8 mouse cellular contexts compared by ENCODE assay signal in genomic region chr6:94499897-94500623, GRCm38 (mm10). TPM values are rescaled to one million over a fixed set of nuclear protein-coding genes. Genes with fewer than 3 reads are reported as not detected.
DNase-seq lines count a peak whose midpoint lies in the region; ATAC-seq and TF ChIP-seq lines count a peak whose summit lies in the region.

TSS of gene Slc25a26 (plus strand) at chr6:94500331.

- peaks cover 0 to 7% of the 10 kb centered on the region in 2 experiments for H3K36me3 ChIP-seq in CH12.LX (replicated peaks in 1 of 2; ENCODE audit: control insufficient read depth in 1 of 2, insufficient read depth in 1 of 2, low read length in 1 of 2)
- H3K36me3 ChIP-seq in forebrain, embryonic 12.5 days (replicated peaks) = no peaks in the 10 kb centered on the region
- H3K36me3 ChIP-seq in heart, postnatal 0 days (replicated peaks; ENCODE audit: control insufficient read depth, insufficient read depth, low read length) = no peaks in the 10 kb centered on the region
- H3K36me3 ChIP-seq in liver, embryonic 16.5 days (ENCODE audit: control insufficient read depth, insufficient read depth) = no peaks in the 10 kb centered on the region
- H3K36me3 ChIP-seq in neural tube, embryonic 13.5 days = no peaks in the 10 kb centered on the region
- no peaks in the 10 kb centered on the region for H3K36me3 ChIP-seq in testis, adult 2 months (ENCODE audit: control insufficient read depth, insufficient read depth, low read length)

- peak; percentile 98 for ATAC-seq in forebrain, embryonic 12.5 days (ENCODE audit: low FRiP score)
- ATAC-seq in heart, postnatal 0 days (ENCODE audit: insufficient read depth, low read depth) = peak; percentile 98
- peak; percentile 91 for ATAC-seq in liver, embryonic 16.5 days (ENCODE audit: low read depth)
- peak; percentile 97 for ATAC-seq in neural tube, embryonic 13.5 days (ENCODE audit: low read depth)

- H3K4me2 ChIP-seq in CH12.LX (ENCODE audit: insufficient read depth, low read depth, poor library complexity, severe bottlenecking) = peak within 1 kb of the TSS; percentile 81
- peak within 1 kb of the TSS; percentile 78 for H3K4me2 ChIP-seq in forebrain, embryonic 12.5 days
- H3K4me2 ChIP-seq in heart, postnatal 0 days (ENCODE audit: low read depth, low read length) = peak within 1 kb of the TSS; percentile 72
- peak within 1 kb of the TSS; percentile 81 for H3K4me2 ChIP-seq in liver, embryonic 16.5 days (ENCODE audit: low read depth, low read length)
- peak within 1 kb of the TSS; percentile 86 for H3K4me2 ChIP-seq in neural tube, embryonic 13.5 days

- no peak for TF ChIP-seq CTCF in CH12.LX (conservative IDR thresholded peaks at IDR 0.05 in 1 of 2, IDR thresholded peaks at IDR 0.05 in 1 of 2; ENCODE audit: low read depth in 2 of 2, low read length in 2 of 2)
- no peak for TF ChIP-seq CTCF in heart, postnatal 0 days (IDR thresholded peaks at IDR 0.05; ENCODE audit: low read depth)
- TF ChIP-seq CTCF in testis, adult 2 months (IDR thresholded peaks at IDR 0.05; ENCODE audit: control insufficient read depth, insufficient read depth, insufficient replicate concordance, low read depth, low read length) = no peak

- peaks cover 21% of the 10 kb centered on the region for H3K27me3 ChIP-seq in CH12.LX (replicated peaks)
- no peaks in the 10 kb centered on the region; the same call in 1 of the 2 replicates for H3K27me3 ChIP-seq in forebrain, embryonic 12.5 days
- H3K27me3 ChIP-seq in heart, postnatal 0 days (ENCODE audit: control insufficient read depth, insufficient read depth, low read length) = no peaks in the 10 kb centered on the region
- H3K27me3 ChIP-seq in liver, embryonic 16.5 days (ENCODE audit: control insufficient read depth, insufficient read depth, low read depth, low read length) = no peaks in the 10 kb centered on the region
- H3K27me3 ChIP-seq in neural tube, embryonic 13.5 days = 0 out of 2 replicates have a peak, but pooled peaks cover 6% of the 10 kb centered on the region
- H3K27me3 ChIP-seq in testis, adult 2 months (ENCODE audit: control insufficient read depth, insufficient read depth, low read length) = no peaks in the 10 kb centered on the region

- WGBS in forebrain, embryonic 12.5 days = under 1% methylated on average over 37 of the region's 37 CpGs
- WGBS in heart, postnatal 0 days = under 1% methylated on average over 37 of the region's 37 CpGs
- WGBS in liver, embryonic 16.5 days (ENCODE audit: insufficient replicate concordance) = 0% methylated on average over 37 of the region's 37 CpGs
- 1% methylated on average over 37 of the region's 37 CpGs for whole genome bisulfite sequencing in neural tube, embryonic 13.5 days

- H3K9ac ChIP-seq in CH12.LX (ENCODE audit: insufficient read depth, low read depth) = peak within 1 kb of the TSS; percentile 67
- peak within 1 kb of the TSS; percentile 52 for H3K9ac ChIP-seq in forebrain, embryonic 12.5 days
- peak within 1 kb of the TSS; percentile 38; the same call in 1 of the 2 replicates for H3K9ac ChIP-seq in heart, postnatal 0 days (replicated peaks; ENCODE audit: low read depth, low read length)
- H3K9ac ChIP-seq in liver, embryonic 16.5 days (ENCODE audit: low read depth, low read length) = peak within 1 kb of the TSS; percentile 60
- peak within 1 kb of the TSS; percentile 67 for H3K9ac ChIP-seq in neural tube, embryonic 13.5 days

- H3K4me3 ChIP-seq in CH12.LX (replicated peaks in 1 of 3; ENCODE audit: low read depth in 2 of 3, low read length in 2 of 3, poor library complexity in 1 of 3) = peak within 1 kb of the TSS; percentile 81 to 95 (median 89)
- peak within 1 kb of the TSS; percentile 64 for H3K4me3 ChIP-seq in forebrain, embryonic 12.5 days (replicated peaks)
- peak within 1 kb of the TSS; percentile 70 for H3K4me3 ChIP-seq in heart, postnatal 0 days (ENCODE audit: low read depth, low read length)
- peak within 1 kb of the TSS; percentile 80 for H3K4me3 ChIP-seq in liver, embryonic 16.5 days (ENCODE audit: low read depth, low read length)
- peak within 1 kb of the TSS; percentile 67 for H3K4me3 ChIP-seq in neural tube, embryonic 13.5 days
- H3K4me3 ChIP-seq in testis, adult 2 months (ENCODE audit: control insufficient read depth, low read depth, low read length) = peak within 1 kb of the TSS; percentile 95

- no peak within 1 kb of the TSS for H3K27ac ChIP-seq in CH12.LX (ENCODE audit: insufficient read depth, low read depth)
- H3K27ac ChIP-seq in forebrain, embryonic 12.5 days = no peak within 1 kb of the TSS
- H3K27ac ChIP-seq in heart, postnatal 0 days (ENCODE audit: low read depth) = peak within 1 kb of the TSS; percentile 56
- no peak within 1 kb of the TSS; the same call in 1 of the 2 replicates for H3K27ac ChIP-seq in liver, embryonic 16.5 days (ENCODE audit: low read length)
- peak within 1 kb of the TSS; percentile 59; the same call in 1 of the 2 replicates for H3K27ac ChIP-seq in neural tube, embryonic 13.5 days (replicated peaks)
- peak within 1 kb of the TSS; percentile 76 for H3K27ac ChIP-seq in testis, adult 2 months (ENCODE audit: control insufficient read depth, insufficient read depth, low read depth, low read length)

- no peak for TF ChIP-seq RAD21 in CH12.LX (IDR thresholded peaks at IDR 0.05; ENCODE audit: low read depth, low read length)

- peaks cover 3 to 8% of the 10 kb centered on the region in 2 experiments; a peak in 2 of 4 replicates for H3K4me1 ChIP-seq in CH12.LX (ENCODE audit: control insufficient read depth in 1 of 2, insufficient read depth in 2 of 2)
- H3K4me1 ChIP-seq in forebrain, embryonic 12.5 days = peaks cover 8% of the 10 kb centered on the region
- H3K4me1 ChIP-seq in heart, postnatal 0 days (ENCODE audit: control insufficient read depth, insufficient read depth) = peaks cover 8% of the 10 kb centered on the region
- no peaks in the 10 kb centered on the region; the same call in 1 of the 2 replicates for H3K4me1 ChIP-seq in liver, embryonic 16.5 days (ENCODE audit: control insufficient read depth, low read depth, low read length)
- peaks cover 14% of the 10 kb centered on the region for H3K4me1 ChIP-seq in neural tube, embryonic 13.5 days (replicated peaks)
- H3K4me1 ChIP-seq in testis, adult 2 months (ENCODE audit: control insufficient read depth, insufficient read depth, low read length) = no peaks in the 10 kb centered on the region

- H3K79me2 ChIP-seq in CH12.LX (replicated peaks; ENCODE audit: control insufficient read depth, extremely low read depth, insufficient read depth, poor library complexity, severe bottlenecking) = no peaks in the 10 kb centered on the region

- dilution Hi-C loops in CH12.LX (cut with MboI; ENCODE audit: extremely low pct_ligation_motif_present, extremely low pct_unique_long_range_greater_than_20kb, low sequenced_read_pairs) = no loop called here

- no peaks in the 10 kb centered on the region for H3K9me3 ChIP-seq in CH12.LX (replicated peaks; ENCODE audit: low read length)
- no peaks in the 10 kb centered on the region for H3K9me3 ChIP-seq in forebrain, embryonic 12.5 days
- no peaks in the 10 kb centered on the region for H3K9me3 ChIP-seq in heart, postnatal 0 days (replicated peaks; ENCODE audit: control insufficient read depth, low read length)
- H3K9me3 ChIP-seq in liver, embryonic 16.5 days (replicated peaks; ENCODE audit: control insufficient read depth, low read length) = no peaks in the 10 kb centered on the region
- H3K9me3 ChIP-seq in neural tube, embryonic 13.5 days = no peaks in the 10 kb centered on the region

- TF ChIP-seq EP300 in CH12.LX (IDR thresholded peaks at IDR 0.05; ENCODE audit: low read length) = no peak
- TF ChIP-seq EP300 in heart, postnatal 0 days (IDR thresholded peaks at IDR 0.05; ENCODE audit: low read depth) = no peak

- peak; percentile 90 for DNase-seq in CH12.LX (ENCODE audit: extremely low read depth)
- peak; percentile 80 for DNase-seq in c-Kit-positive CD71-positive TER-119-negative erythroid progenitor cells, embryonic 14.5 days (ENCODE audit: low read depth)
- DNase-seq in heart, postnatal 0 days (ENCODE audit: low spot score) = peak; percentile 74
- DNase-seq in kidney, postnatal 4 days = peak; percentile 93 to 94

- TF ChIP-seq POLR2A in CH12.LX (IDR thresholded peaks at IDR 0.05; ENCODE audit: low read depth, low read length) = peak; percentile 62; the same call in 1 of the 2 replicates
- peak; percentile 78 for TF ChIP-seq POLR2A in testis, adult 2 months (IDR thresholded peaks at IDR 0.05; ENCODE audit: control insufficient read depth, low read depth, low read length)

- in situ Hi-C loops in CH12.LX (cut with MboI; ENCODE audit: low pct_ligation_motif_present, low pct_unique_long_range_greater_than_20kb, low sequenced_read_pairs) = no loop called here

TF ChIP-seq in CH12.LX, 34 proteins besides CTCF, POLR2A, EP300 and RAD21 (continues in another document):
- no peak for TF ChIP-seq JUND (conservative IDR thresholded peaks at IDR 0.05; ENCODE audit: low read depth, low read length)
- TF ChIP-seq USF1 (IDR thresholded peaks at IDR 0.05; ENCODE audit: low read depth, low read length) = peak; percentile 35; the same call in 1 of the 2 replicates
- no peak for TF ChIP-seq E2F4 (IDR thresholded peaks at IDR 0.05; ENCODE audit: insufficient replicate concordance, low read depth, low read length)
- TF ChIP-seq ZKSCAN1 (IDR thresholded peaks at IDR 0.05; ENCODE audit: borderline replicate concordance, low read depth, low read length) = no peak
- TF ChIP-seq NELFE (IDR thresholded peaks at IDR 0.05; ENCODE audit: low read depth, low read length) = no peak
- no peak for TF ChIP-seq ZNF384 (IDR thresholded peaks at IDR 0.05; ENCODE audit: low read depth, low read length)
- TF ChIP-seq UBTF (IDR thresholded peaks at IDR 0.05; ENCODE audit: low read depth, low read length) = no peak
- TF ChIP-seq ELF1 (IDR thresholded peaks at IDR 0.05; ENCODE audit: low read depth, low read length) = peak; percentile 90
- no peak for TF ChIP-seq MAFK (IDR thresholded peaks at IDR 0.05; ENCODE audit: insufficient replicate concordance, low read length)
- 0 out of 2 replicates have a peak, but pooled peaks have one; percentile 53 for TF ChIP-seq TBP (conservative IDR thresholded peaks at IDR 0.05; ENCODE audit: low read depth, low read length)
- TF ChIP-seq ETS1 (conservative IDR thresholded peaks at IDR 0.05; ENCODE audit: low read depth, low read length) = no peak
- TF ChIP-seq MAX (IDR thresholded peaks at IDR 0.05; ENCODE audit: low read length) = peak; percentile 100
- TF ChIP-seq MYC (IDR thresholded peaks at IDR 0.05; ENCODE audit: low read depth, low read length) = peak; percentile 98

RNA-seq across cellular contexts. Expression of gene Slc25a26, which starts in this region (rescaled TPM):
- total RNA-seq in CH12.LX (2012; rRNA removed) = 5.5 and 6.7 TPM in 2 replicates
- 5.9 and 6.1 TPM in 2 replicates for total RNA-seq in CH12.LX (2014; rRNA removed)
- 9.9 and 10.4 TPM in 2 replicates for polyA plus RNA-seq in CH12.LX (2012; ENCODE audit: insufficient read length, low read depth)
- polyA plus RNA-seq in forebrain, embryonic 12.5 days (2016; fragmentation: Nextera tagmentation; extraction: Ambion mirVana) = 7.2 and 8.0 TPM in 2 replicates
- total RNA-seq in heart, postnatal 0 days (2014; rRNA removed; ENCODE audit: low replicate concordance) = 12.9 and 17.9 TPM in 2 replicates
- polyA plus RNA-seq in heart, postnatal 0 days (2015; fragmentation: Nextera tagmentation; extraction: Ambion mirVana) = 13.4 and 15.0 TPM in 2 replicates
- 2.6 and 3.1 TPM in 2 replicates for polyA plus RNA-seq in liver, embryonic 16.5 days (2015; fragmentation: Nextera tagmentation; extraction: Ambion mirVana)
- polyA plus RNA-seq in neural tube, embryonic 13.5 days (2015; fragmentation: Nextera tagmentation; extraction: Ambion mirVana) = 8.1 and 8.7 TPM in 2 replicates
- polyA plus RNA-seq in testis, adult 2 months (2012; rRNA removed) = 26.7 and 28.1 TPM in 2 replicates

Comparison
In these comparisons a context has a peak if more than half of its experiments do, and no peak if none do; other contexts are left out.
1. H3K27ac ChIP-seq: peak in heart, postnatal 0 days (single experiment), neural tube, embryonic 13.5 days (single experiment) and testis, adult 2 months (single experiment); none in CH12.LX (single experiment), forebrain, embryonic 12.5 days (single experiment) and liver, embryonic 16.5 days (single experiment).
2. Peak in every context shown above with its lines, with median percentiles within 50 percentile points of each other: DNase-seq, H3K4me2 ChIP-seq, H3K4me3 ChIP-seq, H3K9ac ChIP-seq and ATAC-seq.